Mouse (Mus musculus) heart, postnatal 0 days (tissue): Measurements from ENCODE around the gene Smg7. TPM values are rescaled to one million over a fixed set of nuclear protein-coding genes. Genes with fewer than 3 reads are reported as not detected.

ENCODE experiments used
- ATAC-seq: fragments of 200-750 bp; cut with Nextera tagmentation; 2 replicates; pipeline ENCODE4 v1.8.0; 2017; ENCODE audit warnings: low read depth, moderate number of reproducible peaks, moderate library complexity; ENCODE audit not compliant: insufficient read depth
- DNase-seq: peaks from one replicate; pipeline ENCODE4 v3.0.0-alpha.2; 2016; ENCODE audit warnings: low spot score
- H3K27ac ChIP-seq: fragments of 300-500 bp; sonication (generic); 2 replicates; pipeline ENCODE4 v1.5.1; 2014; ENCODE audit warnings: low read depth, mild to moderate bottlenecking
- H3K27me3 ChIP-seq: fragments of 300-500 bp; sonication (generic); 2 replicates; pipeline ENCODE4 v1.6.1; 2014; ENCODE audit warnings: low read length, mixed read lengths; ENCODE audit not compliant: control insufficient read depth, insufficient read depth
- H3K36me3 ChIP-seq: fragments of 300-500 bp; sonication (generic); replicated peaks from 2 replicates; pipeline ENCODE4 v1.6.1; 2014; ENCODE audit warnings: low read length, mixed read lengths; ENCODE audit not compliant: control insufficient read depth, insufficient read depth
- H3K4me1 ChIP-seq: fragments of 300-500 bp; sonication (generic); 2 replicates; pipeline ENCODE4 v1.6.1; 2014; ENCODE audit warnings: antibody characterized with exemption; ENCODE audit not compliant: control insufficient read depth, insufficient read depth
- H3K4me2 ChIP-seq: fragments of 300-500 bp; sonication (generic); 2 replicates; pipeline ENCODE4 v1.6.1; 2014; ENCODE audit warnings: low read depth, mild to moderate bottlenecking, low read length, moderate library complexity
- H3K4me3 ChIP-seq: fragments of 300-500 bp; sonication (generic); 2 replicates; pipeline ENCODE4 v1.5.1; 2014; ENCODE audit warnings: low read depth, low read length
- H3K9ac ChIP-seq: fragments of 300-500 bp; sonication (generic); replicated peaks from 2 replicates; pipeline ENCODE4 v1.6.1; 2014; ENCODE audit warnings: low read depth, low read length, mixed read lengths
- H3K9me3 ChIP-seq: fragments of 300-500 bp; sonication (generic); replicated peaks from 2 replicates; pipeline ENCODE4 v1.6.1; 2016; ENCODE audit warnings: low read length; ENCODE audit not compliant: control insufficient read depth
- CTCF ChIP-seq: IDR thresholded peaks from 2 replicates; pipeline ENCODE4 v1.5.1; 2016; ENCODE audit warnings: antibody characterized with exemption, control low read depth, low read depth
- EP300 ChIP-seq: IDR thresholded peaks from 2 replicates; pipeline ENCODE4 v1.6.1; 2016; ENCODE audit warnings: antibody characterized with exemption, low read depth
- WGBS: fragments of 180-500 bp; shearing (Covaris S2); extraction: QIAGEN DNeasy Blood & Tissue Kit; methylation state at CpG from one replicate; pipeline ENCODE4 v1.1.7; 2014; 5-methylcytosine and 5-hydroxymethylcytosine counted together
- polyA plus RNA-seq: library from polyadenylated mRNA; unstranded; fragments of >200 nt; fragmentation: Nextera tagmentation; extraction: Ambion mirVana; gene quantifications from 2 replicates; pipeline ENCODE4 v1.2.1, GENCODE M21; 2015
- total RNA-seq: library from RNA; depleted of rRNA; stranded (reverse); fragments of >200 nt; gene quantifications from 2 replicates; pipeline ENCODE4 v1.2.3, GENCODE M21; 2014; ENCODE audit warnings: low replicate concordance; rRNA removed

Gene Smg7
- total RNA-seq (30.9 and 46.0 TPM in 2 replicates), polyA plus RNA-seq (12.5 and 13.5 TPM in 2 replicates)

DNA sequence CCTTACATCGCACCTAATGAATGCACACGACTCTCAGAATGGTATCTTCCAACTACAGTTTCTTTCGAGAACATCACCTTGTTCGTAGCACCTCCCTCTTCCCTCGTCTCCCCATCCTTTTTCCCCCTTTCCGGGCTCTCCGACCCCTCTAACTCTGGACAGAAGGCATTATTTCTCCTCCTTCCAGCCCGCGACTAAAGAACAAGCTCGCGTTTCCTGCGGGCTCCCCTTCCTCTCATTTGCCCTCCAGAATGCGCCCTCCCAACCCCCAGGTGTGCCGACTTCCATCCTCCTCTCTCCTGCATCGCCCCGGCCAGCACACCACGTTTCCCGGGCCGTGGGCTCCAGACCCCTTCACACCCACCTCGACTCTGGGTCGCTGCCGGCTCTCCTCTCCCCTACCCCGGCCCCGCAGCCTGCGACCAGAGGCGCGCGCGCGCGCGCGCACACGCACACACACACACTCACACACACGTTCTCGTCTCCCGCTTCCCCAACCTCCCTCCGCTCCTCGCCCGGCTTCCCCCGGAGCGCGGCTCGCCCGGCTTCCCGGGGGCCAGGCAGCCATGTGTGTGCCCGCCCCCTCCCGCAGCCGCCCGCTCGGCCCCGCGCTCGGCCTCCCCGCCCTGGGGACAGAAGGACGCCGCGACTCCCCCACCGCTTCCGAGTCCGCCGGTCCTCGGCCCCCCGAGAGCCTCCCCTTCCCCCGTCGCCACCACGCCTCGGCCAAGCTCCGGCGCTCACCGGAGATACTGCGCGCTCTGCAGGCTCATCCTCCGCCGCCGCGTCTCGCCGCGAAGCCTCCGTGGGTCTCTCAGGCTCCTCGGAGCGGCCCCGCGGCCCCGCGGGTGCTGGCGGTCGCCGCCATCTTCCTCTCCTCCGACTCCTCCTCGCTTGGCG lies at the start of gene Smg7:
TSS of gene Smg7 (minus strand) at position 882 of the 900 bp plus-strand sequence.
- DNase-seq (peak; percentile 34), ATAC-seq (peak; percentile 15)
- under 1% methylated on average over 70 of the region's 93 CpGs for WGBS
- Histone ChIP-seq H3K9ac (peak within 1 kb of the TSS; percentile 96), H3K9me3 (no peaks in the 10 kb centered on the region), H3K4me3 (peak within 1 kb of the TSS; percentile 100), H3K27me3 (no peaks in the 10 kb centered on the region), H3K36me3 (no peaks in the 10 kb centered on the region), H3K27ac (peak within 1 kb of the TSS; percentile 99), H3K4me1 (peaks cover 13% of the 10 kb centered on the region), H3K4me2 (peak within 1 kb of the TSS; percentile 98)
- TF ChIP-seq EP300 (no peak), CTCF (no peak)

DNA sequence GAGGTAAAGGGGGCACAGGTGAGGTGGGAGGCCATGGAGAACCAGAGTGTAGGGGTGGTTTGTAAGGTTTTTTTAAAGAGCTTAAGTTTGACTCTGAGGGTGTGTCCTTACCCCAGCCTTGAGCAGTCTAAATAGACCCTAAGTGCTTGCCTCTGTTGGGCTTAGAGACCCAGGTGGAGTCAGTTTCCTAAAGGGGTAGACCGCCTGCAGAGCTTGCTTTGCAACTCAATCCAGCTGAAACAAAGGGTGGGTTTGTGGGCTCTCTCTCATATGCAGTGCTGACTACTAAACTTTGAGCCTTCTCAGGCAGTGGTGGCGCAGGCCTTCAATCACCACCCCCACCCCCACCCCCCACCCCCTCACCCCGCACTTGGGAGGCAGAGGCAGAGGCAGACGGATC lies 40.5 kb upstream of the Smg7 start:
- 53% methylated on average over 4 of the region's 4 CpGs for WGBS
- H3K27ac ChIP-seq = no peak overlapping the region
- DNase-seq (no peak), ATAC-seq (no peak)
- no peak overlapping the region for H3K9ac ChIP-seq
- no peak overlapping the region for H3K4me2 ChIP-seq
- no peaks in the 10 kb centered on the region for H3K36me3 ChIP-seq
- no peak for TF ChIP-seq EP300
- TF ChIP-seq CTCF = no peak
- H3K4me3 ChIP-seq = no peak overlapping the region
- H3K9me3 ChIP-seq = no peaks in the 10 kb centered on the region
- H3K4me1 ChIP-seq = no peaks in the 10 kb centered on the region
- no peaks in the 10 kb centered on the region for H3K27me3 ChIP-seq

DNA sequence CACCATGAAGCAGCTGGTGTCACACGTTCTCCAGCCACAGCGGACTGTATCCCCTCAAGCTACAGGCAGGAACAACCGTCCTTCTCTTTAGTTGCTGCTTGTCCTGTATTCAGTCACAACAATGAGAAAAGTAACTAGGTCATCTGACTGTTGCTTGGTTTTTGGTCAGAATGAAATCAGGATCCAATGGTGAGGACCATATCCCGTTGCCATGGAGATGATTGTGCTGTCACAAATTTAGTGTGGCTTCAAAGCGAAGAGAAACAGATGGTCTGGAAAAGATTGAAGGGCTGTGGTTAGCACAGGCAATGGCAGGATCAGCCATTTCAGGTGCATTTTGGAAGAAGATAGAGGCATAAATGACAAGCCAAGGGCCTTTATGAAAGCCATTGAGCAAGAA lies 33.9 kb upstream of the Smg7 start:
- Histone ChIP-seq H3K4me2 (no peak overlapping the region), H3K4me1 (no peaks in the 10 kb centered on the region), H3K9me3 (no peaks in the 10 kb centered on the region), H3K9ac (no peak overlapping the region), H3K27ac (no peak overlapping the region), H3K27me3 (no peaks in the 10 kb centered on the region), H3K4me3 (no peak overlapping the region), H3K36me3 (no peaks in the 10 kb centered on the region)
- ATAC-seq (no peak), DNase-seq (no peak)
- WGBS = 57% methylated on average over 5 of the region's 5 CpGs
- TF ChIP-seq CTCF (no peak), EP300 (no peak)

DNA sequence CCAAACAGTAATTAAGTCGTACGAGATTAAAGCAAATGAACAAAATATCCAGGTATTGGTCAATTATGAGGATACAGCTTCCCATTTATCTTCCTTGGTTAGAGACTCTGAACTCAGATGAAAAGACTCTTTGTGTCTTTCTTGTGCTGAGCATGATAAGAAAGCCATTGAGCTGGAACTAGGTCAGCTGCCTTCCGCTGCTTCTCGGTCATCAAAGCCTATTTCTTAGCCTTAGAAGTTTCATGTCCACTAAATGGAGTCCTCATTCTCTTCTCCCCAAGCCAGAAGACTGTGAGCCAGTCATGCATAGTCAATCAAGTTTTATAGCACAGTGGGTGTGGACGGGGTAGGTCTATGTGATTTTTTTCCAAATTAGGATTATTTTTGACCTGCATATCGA lies 33.0 kb upstream of the Smg7 start:
- Histone ChIP-seq H3K4me1 (no peaks in the 10 kb centered on the region), H3K9me3 (no peaks in the 10 kb centered on the region), H3K4me3 (no peak overlapping the region), H3K27me3 (no peaks in the 10 kb centered on the region), H3K36me3 (no peaks in the 10 kb centered on the region), H3K4me2 (no peak overlapping the region), H3K27ac (no peak overlapping the region), H3K9ac (no peak overlapping the region)
- WGBS = 81% methylated on average over 6 of the region's 6 CpGs
- DNase-seq = no peak
- no peak for TF ChIP-seq EP300
- TF ChIP-seq CTCF = no peak
- no peak for ATAC-seq

DNA sequence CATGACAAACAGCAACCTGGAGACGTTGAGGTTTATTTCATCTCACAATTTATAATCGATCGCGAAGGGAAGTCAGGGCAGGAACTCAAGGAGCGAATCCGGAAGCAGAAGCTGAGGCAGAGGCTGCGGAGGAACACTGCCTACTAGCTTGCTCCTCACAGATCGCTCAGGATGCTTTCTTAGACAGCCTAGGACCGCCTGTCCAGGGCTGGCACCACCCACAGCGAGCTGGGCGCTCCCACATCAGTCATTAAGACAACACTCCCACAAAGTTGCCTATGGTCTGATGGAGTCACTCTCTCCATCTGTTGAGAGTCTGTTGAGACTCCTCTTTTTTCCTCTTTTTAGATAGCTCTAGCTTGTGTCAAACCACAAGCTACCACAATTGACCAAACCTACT lies 31.5 kb upstream of the Smg7 start:
- Histone ChIP-seq H3K27ac (no peak overlapping the region), H3K9me3 (no peaks in the 10 kb centered on the region), H3K9ac (no peak overlapping the region), H3K4me1 (no peaks in the 10 kb centered on the region), H3K4me3 (no peak overlapping the region), H3K36me3 (no peaks in the 10 kb centered on the region), H3K27me3 (no peaks in the 10 kb centered on the region), H3K4me2 (no peak overlapping the region)
- no peak for TF ChIP-seq CTCF
- no peak for TF ChIP-seq EP300
- WGBS = 56% methylated on average over 11 of the region's 11 CpGs
- ATAC-seq = no peak
- DNase-seq = no peak

DNA sequence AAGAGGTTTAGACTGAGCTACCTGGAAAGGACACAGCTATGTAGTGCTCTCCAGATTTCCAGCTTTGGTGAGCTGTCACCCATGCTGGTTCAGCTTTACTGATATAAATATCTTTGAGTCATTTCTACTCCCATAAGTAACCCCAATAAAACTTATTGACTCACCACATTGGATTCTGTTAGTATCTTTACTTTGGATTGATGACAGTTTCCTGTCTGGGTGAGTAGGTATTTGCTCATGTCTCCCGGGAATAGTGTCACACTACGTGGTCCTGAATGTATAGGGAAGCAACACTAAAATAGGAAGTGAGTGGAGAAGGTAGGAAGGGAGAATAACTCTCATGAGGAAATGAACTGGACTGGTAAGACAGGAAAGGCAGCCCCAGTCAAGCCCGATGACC lies 19.3 kb upstream of the Smg7 start:
- 46% methylated on average over 3 of the region's 3 CpGs for WGBS
- Histone ChIP-seq H3K4me1 (no peaks in the 10 kb centered on the region), H3K36me3 (no peaks in the 10 kb centered on the region), H3K27ac (no peak overlapping the region), H3K9ac (no peak overlapping the region), H3K4me2 (no peak overlapping the region), H3K9me3 (no peaks in the 10 kb centered on the region), H3K27me3 (no peaks in the 10 kb centered on the region), H3K4me3 (no peak overlapping the region)
- ATAC-seq (no peak), DNase-seq (no peak)
- no peak for TF ChIP-seq EP300
- no peak for TF ChIP-seq CTCF
